Mouse (Mus musculus): ENCODE measurements at regions not wholly inside any gene's neighbourhood (a gene's known extent, or its start where the extent isn't known, plus 50 kb on each side); places are given as distances from the start of the nearest gene placed in this dataset.

- H3K4me1 ChIP-seq (ENCODE audit: control insufficient read depth in 1 of 2, insufficient read depth in 2 of 2, low read length in 2 of 2): no peaks in the 10 kb centered on the region
- TF ChIP-seq MAZ (IDR thresholded peaks at IDR 0.05; ENCODE audit: low read depth, low read length) (no peak), GABPA (IDR thresholded peaks at IDR 0.05; ENCODE audit: low read depth, low read length) (no peak), RCOR1 (IDR thresholded peaks at IDR 0.05; ENCODE audit: low read depth, low read length) (no peak), ELF1 (IDR thresholded peaks at IDR 0.05; ENCODE audit: low read depth, low read length) (no peak), KAT2A (conservative IDR thresholded peaks at IDR 0.05; ENCODE audit: low read depth, low read length) (no peak)
Measured at GRCm38 (mm10) chr6:94945715-94946114, 171.3 kb upstream of the Kbtbd8 start.

DNA sequence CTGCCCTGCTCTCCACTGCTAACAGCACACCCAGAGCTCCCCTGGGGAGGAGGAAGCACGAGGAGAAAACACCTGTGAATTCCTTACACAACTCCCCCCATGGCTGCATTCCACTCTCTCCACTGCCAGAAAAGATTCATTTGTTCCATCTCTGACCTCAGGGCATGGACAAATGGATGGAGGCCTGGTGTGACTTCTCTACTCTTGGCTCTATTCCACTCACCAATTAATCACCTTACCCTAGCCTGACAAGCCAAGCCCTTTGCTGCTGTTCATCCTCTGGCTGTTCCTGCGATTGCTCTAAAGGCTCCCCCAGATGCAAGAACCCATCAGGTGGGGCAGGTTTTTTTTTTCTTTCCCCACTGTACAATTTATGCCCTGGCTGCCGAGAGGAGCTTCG lies 172.8 kb upstream of the Kbtbd8 start:
- no peak for DNase-seq (ENCODE audit: low read depth, low spot score)

More at GRCm38 (mm10) chr6:94945715-94946114, 171.3 kb upstream of the Kbtbd8 start:
- Histone ChIP-seq H3K27ac (ENCODE audit: control insufficient read depth, low read depth, low read length) (no peak overlapping the region), H3K27me3 (ENCODE audit: control insufficient read depth in 1 of 2, insufficient read depth in 2 of 2, low read length in 2 of 2) (no peaks in the 10 kb centered on the region), H3K4me3 (ENCODE audit: control insufficient read depth in 1 of 2, insufficient read depth in 1 of 2, low read depth in 2 of 2, low read length in 2 of 2) (no peak overlapping the region), H3K79me2 (ENCODE audit: control insufficient read depth, insufficient read depth, low read length, poor library complexity) (no peaks in the 10 kb centered on the region), H3K9ac (ENCODE audit: control insufficient read depth, low read depth, low read length, poor library complexity, severe bottlenecking) (no peak overlapping the region), H3K9me3 (replicated peaks; ENCODE audit: insufficient read depth, low read length) (no peaks in the 10 kb centered on the region), H3K36me3 (ENCODE audit: control insufficient read depth in 1 of 2, insufficient read depth in 2 of 2, low read length in 2 of 2) (no peaks in the 10 kb centered on the region)
- no peak for DNase-seq (ENCODE audit: low read depth, low spot score)

DNA sequence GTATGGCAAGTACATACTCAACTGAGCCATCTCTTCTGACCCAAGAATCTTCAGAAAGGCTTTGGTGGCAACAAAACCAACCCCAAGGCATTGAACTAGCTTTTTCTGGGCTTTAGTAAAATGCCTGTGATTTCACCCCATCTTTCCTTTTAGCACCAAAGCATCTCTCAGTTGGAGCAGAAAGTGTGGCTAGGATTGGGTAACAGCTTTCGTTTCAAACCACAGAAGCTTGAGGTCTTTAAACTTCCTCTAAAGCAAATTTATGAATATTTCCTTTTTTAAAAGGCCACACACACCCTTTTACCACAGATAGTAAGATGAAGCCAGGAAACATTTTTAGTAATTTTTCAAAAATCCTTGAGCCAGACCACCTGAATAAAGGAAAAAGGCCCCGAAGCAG lies 178.1 kb upstream of the Kbtbd8 start:
- Histone ChIP-seq H3K27ac (ENCODE audit: control insufficient read depth, low read depth, low read length) (no peak overlapping the region), H3K9ac (ENCODE audit: control insufficient read depth, low read depth, low read length, poor library complexity, severe bottlenecking) (no peak overlapping the region), H3K27me3 (ENCODE audit: control insufficient read depth in 1 of 2, insufficient read depth in 2 of 2, low read length in 2 of 2) (no peaks in the 10 kb centered on the region), H3K4me3 (ENCODE audit: control insufficient read depth in 1 of 2, insufficient read depth in 1 of 2, low read depth in 2 of 2, low read length in 2 of 2) (no peak overlapping the region), H3K79me2 (ENCODE audit: control insufficient read depth, insufficient read depth, low read length, poor library complexity) (no peaks in the 10 kb centered on the region), H3K4me1 (ENCODE audit: control insufficient read depth in 1 of 2, insufficient read depth in 2 of 2, low read length in 2 of 2) (no peaks in the 10 kb centered on the region; a peak in 1 of 4 replicates), H3K36me3 (ENCODE audit: control insufficient read depth in 1 of 2, insufficient read depth in 2 of 2, low read length in 2 of 2) (peaks cover 0 to 3% of the 10 kb centered on the region in 2 experiments; a peak in 2 of 4 replicates), H3K9me3 (replicated peaks; ENCODE audit: insufficient read depth, low read length) (no peaks in the 10 kb centered on the region)
- no peak for TF ChIP-seq CTCF (IDR thresholded peaks at IDR 0.05 in 2 of 3, conservative IDR thresholded peaks at IDR 0.05 in 1 of 3; ENCODE audit: control insufficient read depth in 1 of 3, insufficient read depth in 1 of 3, low read depth in 2 of 3, low read length in 3 of 3, poor library complexity in 1 of 3, severe bottlenecking in 1 of 3)
- TF ChIP-seq NRF1 (IDR thresholded peaks at IDR 0.05; ENCODE audit: insufficient read depth, low read depth, low read length, poor library complexity, severe bottlenecking): no peak
- TF ChIP-seq NELFE (IDR thresholded peaks at IDR 0.05; ENCODE audit: low read depth, low read length): no peak
- no peak for TF ChIP-seq CHD2 (IDR thresholded peaks at IDR 0.05; ENCODE audit: low read length)
- TF ChIP-seq BHLHE40 (IDR thresholded peaks at IDR 0.05; ENCODE audit: borderline replicate concordance, low read depth, low read length): no peak
- TF ChIP-seq MAZ (IDR thresholded peaks at IDR 0.05; ENCODE audit: low read depth, low read length): no peak
- TF ChIP-seq USF2 (IDR thresholded peaks at IDR 0.05; ENCODE audit: borderline replicate concordance in 1 of 2, insufficient read depth in 1 of 2, low read depth in 1 of 2, low read length in 2 of 2): no peak
- no peak for TF ChIP-seq TAL1 (IDR thresholded peaks at IDR 0.05; ENCODE audit: low read length)
- DNase-seq (ENCODE audit: low read depth, low spot score): no peak

More for the DNA sequence above, 172.8 kb upstream of the Kbtbd8 start:
- Histone ChIP-seq H3K27ac (ENCODE audit: control insufficient read depth, low read depth, low read length) (no peak overlapping the region), H3K36me3 (ENCODE audit: control insufficient read depth in 1 of 2, insufficient read depth in 2 of 2, low read length in 2 of 2) (no peaks in the 10 kb centered on the region), H3K4me3 (ENCODE audit: control insufficient read depth in 1 of 2, insufficient read depth in 1 of 2, low read depth in 2 of 2, low read length in 2 of 2) (no peak overlapping the region), H3K4me1 (ENCODE audit: control insufficient read depth in 1 of 2, insufficient read depth in 2 of 2, low read length in 2 of 2) (no peaks in the 10 kb centered on the region), H3K79me2 (ENCODE audit: control insufficient read depth, insufficient read depth, low read length, poor library complexity) (no peaks in the 10 kb centered on the region), H3K27me3 (ENCODE audit: control insufficient read depth in 1 of 2, insufficient read depth in 2 of 2, low read length in 2 of 2) (no peaks in the 10 kb centered on the region), H3K9ac (ENCODE audit: control insufficient read depth, low read depth, low read length, poor library complexity, severe bottlenecking) (no peak overlapping the region), H3K9me3 (replicated peaks; ENCODE audit: insufficient read depth, low read length) (no peaks in the 10 kb centered on the region)
- TF ChIP-seq MAX (IDR thresholded peaks at IDR 0.05; ENCODE audit: low read length): no peak
